Mouse (Mus musculus) right cerebral cortex, adult 18-20 months (tissue): ENCODE data around the gene Gm11111.

Experiments
- DNase-seq: peaks from one replicate; pipeline ENCODE4 v3.0.0; 2022; ENCODE audit warnings: mixed read lengths

Gene Gm11111

DNA sequence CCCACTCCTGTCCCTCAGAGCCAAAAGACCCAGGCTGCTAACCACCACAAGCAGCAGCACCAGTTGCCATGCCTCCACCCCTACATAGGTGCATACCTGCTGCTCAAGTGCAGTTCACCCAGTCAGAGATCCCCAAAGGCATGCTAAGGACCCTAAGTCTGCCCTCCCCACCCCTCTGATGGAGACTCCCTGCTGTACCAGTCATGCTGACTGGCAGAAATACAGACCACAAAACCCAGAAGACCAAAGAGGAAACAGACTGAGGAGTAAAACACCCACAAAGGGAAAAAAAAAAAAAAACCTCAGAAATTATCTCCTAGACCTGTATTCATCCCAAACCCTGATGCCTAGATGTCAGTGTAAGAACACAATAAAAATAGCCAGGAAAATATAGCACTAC lies 33.4 kb downstream of the Gm11111 start:
- DNase-seq = no peak
